Mouse (Mus musculus) forebrain, embryonic 11.5 days (tissue): Measurements from ENCODE around the gene Rab11fip3. TPM values are rescaled to one million over a fixed set of nuclear protein-coding genes. Genes with fewer than 3 reads are reported as not detected.

ENCODE experiments used
- ATAC-seq: fragments of 200-750 bp; cut with Nextera tagmentation; replicated peaks from 2 replicates; pipeline ENCODE4 v1.8.0; 2017; ENCODE audit warnings: moderate TSS enrichment; ENCODE audit not compliant: low FRiP score
- DNase-seq: peaks from one replicate; pipeline ENCODE4 v3.0.0-alpha.2; 2017; ENCODE audit warnings: low spot score
- H3K27ac ChIP-seq: fragments of 300-500 bp; sonication (generic); 2 replicates; pipeline ENCODE4 v1.5.1; 2014; ENCODE audit warnings: low read depth, low read length
- H3K27me3 ChIP-seq: fragments of 300-500 bp; sonication (generic); 2 replicates; pipeline ENCODE4 v1.6.1; 2014; ENCODE audit warnings: mild to moderate bottlenecking, low read length, mixed read lengths; ENCODE audit not compliant: control insufficient read depth, insufficient read depth
- H3K36me3 ChIP-seq: fragments of 300-500 bp; sonication (generic); 2 replicates; pipeline ENCODE4 v1.6.1; 2014; ENCODE audit warnings: mild to moderate bottlenecking, low read length, moderate library complexity, mixed read lengths; ENCODE audit not compliant: control insufficient read depth, insufficient read depth
- H3K4me1 ChIP-seq: fragments of 300-500 bp; sonication (generic); replicated peaks from 2 replicates; pipeline ENCODE4 v1.6.1; 2014; ENCODE audit warnings: low read length, mixed read lengths; ENCODE audit not compliant: control insufficient read depth, insufficient read depth
- H3K4me2 ChIP-seq: fragments of 300-500 bp; sonication (generic); 2 replicates; pipeline ENCODE4 v1.6.1; 2014; ENCODE audit warnings: low read depth, mild to moderate bottlenecking, low read length, moderate library complexity, mixed read lengths; ENCODE audit not compliant: severe bottlenecking
- H3K4me3 ChIP-seq: fragments of 300-500 bp; sonication (generic); 2 replicates; pipeline ENCODE4 v1.5.1; 2014; ENCODE audit warnings: low read depth, low read length
- H3K9ac ChIP-seq: fragments of 300-500 bp; sonication (generic); 2 replicates; pipeline ENCODE4 v1.6.1; 2014; ENCODE audit warnings: low read length
- H3K9me3 ChIP-seq: fragments of 300-500 bp; sonication (generic); 2 replicates; pipeline ENCODE4 v1.6.1; 2016; ENCODE audit warnings: low read length, mixed read lengths; ENCODE audit not compliant: control insufficient read depth
- WGBS: fragments of 180-500 bp; shearing (Covaris S2); extraction: QIAGEN DNeasy Blood & Tissue Kit; methylation state at CpG from one replicate; pipeline ENCODE4 v1.1.7; 2014; 5-methylcytosine and 5-hydroxymethylcytosine counted together
- polyA plus RNA-seq: library from polyadenylated mRNA; unstranded; fragments of >200 nt; fragmentation: Nextera tagmentation; extraction: Ambion mirVana; gene quantifications from 2 replicates; pipeline ENCODE4 v1.2.1, GENCODE M21; 2014

The Rab11fip3 gene
- polyA plus RNA-seq, 1 experiment from 2014 or later, result 35.1 TPM

DNA sequence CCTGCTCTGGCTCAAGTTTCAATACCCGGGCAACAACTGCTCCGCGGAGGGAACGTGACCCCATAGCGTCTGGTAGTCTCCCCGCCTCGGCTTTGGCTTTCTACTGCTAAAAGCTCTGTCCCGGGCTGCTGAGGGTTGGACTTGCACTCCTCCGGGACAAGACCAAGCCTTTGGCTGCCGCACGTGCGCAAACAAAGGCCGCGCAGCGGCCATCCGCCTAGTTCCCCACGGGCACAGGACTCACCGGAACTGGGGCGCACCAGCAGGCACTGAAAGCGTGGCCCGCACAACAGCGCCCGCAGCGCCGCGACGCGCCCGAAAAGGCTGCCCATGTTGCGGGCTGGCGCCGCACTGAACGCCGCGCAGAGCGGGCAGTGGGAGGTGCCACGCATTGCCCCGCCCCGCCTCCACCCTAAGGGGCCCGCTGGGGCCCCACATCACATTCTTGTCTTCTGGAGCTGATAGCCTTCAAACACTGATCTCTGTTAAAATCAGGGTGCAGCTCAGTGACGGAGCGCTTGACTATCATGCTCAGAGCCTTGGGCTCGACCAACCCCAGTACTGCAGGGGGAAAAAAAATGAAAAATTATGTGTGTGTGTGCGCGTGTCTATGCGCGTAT is 25.9 kb upstream of the Rab11fip3 start, which contains the start of gene Nme4:
Nme4 (minus strand) TSS at position 482 of the 620 bp plus-strand sequence.
- H3K4me3 ChIP-seq, result peak within 1 kb of the TSS; percentile 61
- peaks cover 6% of the 10 kb centered on the region; the same call in 1 of the 2 replicates for H3K4me1 ChIP-seq
- ATAC-seq (peak; percentile 77), DNase-seq (peak; percentile 83)
- no peaks in the 10 kb centered on the region; the same call in 1 of the 2 replicates for H3K9me3 ChIP-seq
- H3K27ac ChIP-seq, result peak within 1 kb of the TSS; percentile 70
- no peaks in the 10 kb centered on the region; the same call in 1 of the 2 replicates for H3K36me3 ChIP-seq
- 4% methylated on average over 47 of the region's 47 CpGs for WGBS
- H3K9ac ChIP-seq, result peak within 1 kb of the TSS; percentile 91
- H3K4me2 ChIP-seq, result peak within 1 kb of the TSS; percentile 71
- no peaks in the 10 kb centered on the region for H3K27me3 ChIP-seq

DNA sequence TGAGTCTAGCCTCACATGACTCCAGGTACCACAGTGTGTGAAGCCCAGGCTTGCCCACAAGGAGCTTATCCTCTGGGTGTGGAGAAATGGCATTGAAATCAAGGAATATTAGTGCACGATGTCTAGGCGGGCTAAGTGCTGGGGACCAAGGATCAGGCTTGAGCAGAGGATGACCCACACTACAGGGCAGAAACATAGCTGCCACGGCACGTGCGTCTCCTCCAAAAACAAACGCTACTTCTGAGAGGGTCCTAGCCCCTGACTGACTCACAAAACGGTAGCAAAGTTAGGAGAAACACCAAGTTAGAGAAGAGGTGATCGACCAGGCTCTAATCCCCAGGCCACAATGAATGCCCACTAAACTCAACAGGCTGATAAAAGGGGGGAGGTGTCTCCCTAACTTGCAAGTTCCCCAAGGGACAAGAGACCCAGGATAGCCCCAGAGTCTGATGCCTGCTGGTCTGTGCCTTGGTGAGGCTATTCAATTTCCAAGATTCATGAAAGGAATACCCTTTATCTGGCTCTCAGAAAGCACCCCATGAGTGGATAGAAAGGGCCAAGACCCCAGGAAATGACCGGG is 25.3 kb upstream of the Rab11fip3 start:
- peak overlapping the region; percentile 91 for H3K9ac ChIP-seq
- no peaks in the 10 kb centered on the region; the same call in 1 of the 2 replicates for H3K9me3 ChIP-seq
- DNase-seq, result no peak
- 31% methylated on average over 9 of the region's 9 CpGs for WGBS
- peaks cover 8% of the 10 kb centered on the region; the same call in 1 of the 2 replicates for H3K4me1 ChIP-seq
- H3K36me3 ChIP-seq, result no peaks in the 10 kb centered on the region; the same call in 1 of the 2 replicates
- H3K4me2 ChIP-seq, result peak overlapping the region; percentile 71
- no peaks in the 10 kb centered on the region for H3K27me3 ChIP-seq
- H3K4me3 ChIP-seq, result peak overlapping the region; percentile 61
- peak; percentile 8; the same call in 1 of the 2 replicates for ATAC-seq
- peak overlapping the region; percentile 70; the same call in 1 of the 2 replicates for H3K27ac ChIP-seq

DNA sequence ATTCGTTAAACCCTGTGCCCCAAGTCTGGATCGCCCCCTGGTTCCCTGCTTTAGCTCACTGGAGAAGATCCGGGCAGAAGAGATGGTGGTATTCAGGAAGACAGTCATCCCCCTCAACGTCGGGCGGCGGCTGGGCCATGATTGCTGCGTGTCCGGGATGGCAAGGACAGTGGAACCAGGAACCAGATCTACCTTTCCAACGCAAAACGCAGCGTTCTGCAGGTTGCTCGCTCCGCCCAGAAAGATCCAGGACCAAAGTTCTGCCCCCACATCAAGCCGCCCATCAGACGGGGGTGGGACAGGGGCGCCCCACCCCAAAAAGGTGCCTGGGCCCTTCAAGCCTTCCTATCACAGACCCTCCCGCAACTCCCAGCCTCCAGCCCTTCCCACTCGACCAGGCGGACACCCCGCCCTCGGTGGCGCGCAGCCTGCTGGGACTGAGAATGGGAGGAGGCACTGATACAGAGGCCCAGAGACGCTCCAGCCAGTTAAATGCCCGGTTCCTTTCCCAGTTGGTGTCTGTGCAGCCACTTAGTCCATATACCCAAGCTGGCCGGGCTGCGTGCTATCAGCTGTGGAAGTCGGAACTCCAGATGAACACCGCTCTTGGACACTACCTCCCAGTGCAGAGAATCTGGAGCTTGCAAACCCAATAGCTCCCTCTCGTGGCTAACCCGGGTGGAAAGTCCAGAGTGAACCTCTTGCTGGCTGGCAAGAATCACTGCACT is 20.7 kb upstream of the Rab11fip3 start, which contains the start of gene Decr2:
Decr2 (minus strand) TSS at position 433 of the 728 bp plus-strand sequence.
- Histone ChIP-seq H3K9ac (peak within 1 kb of the TSS; percentile 70), H3K27me3 (no peaks in the 10 kb centered on the region), H3K9me3 (no peaks in the 10 kb centered on the region; the same call in 1 of the 2 replicates), H3K36me3 (no peaks in the 10 kb centered on the region; the same call in 1 of the 2 replicates), H3K27ac (no peak within 1 kb of the TSS), H3K4me1 (0 out of 2 replicates have a peak, but pooled peaks cover 4% of the 10 kb centered on the region), H3K4me3 (peak within 1 kb of the TSS; percentile 43), H3K4me2 (peak within 1 kb of the TSS; percentile 88)
- DNase-seq (peak; percentile 92), ATAC-seq (peak; percentile 87; the same call in 1 of the 2 replicates)
- WGBS, result 3% methylated on average over 32 of the region's 32 CpGs

DNA sequence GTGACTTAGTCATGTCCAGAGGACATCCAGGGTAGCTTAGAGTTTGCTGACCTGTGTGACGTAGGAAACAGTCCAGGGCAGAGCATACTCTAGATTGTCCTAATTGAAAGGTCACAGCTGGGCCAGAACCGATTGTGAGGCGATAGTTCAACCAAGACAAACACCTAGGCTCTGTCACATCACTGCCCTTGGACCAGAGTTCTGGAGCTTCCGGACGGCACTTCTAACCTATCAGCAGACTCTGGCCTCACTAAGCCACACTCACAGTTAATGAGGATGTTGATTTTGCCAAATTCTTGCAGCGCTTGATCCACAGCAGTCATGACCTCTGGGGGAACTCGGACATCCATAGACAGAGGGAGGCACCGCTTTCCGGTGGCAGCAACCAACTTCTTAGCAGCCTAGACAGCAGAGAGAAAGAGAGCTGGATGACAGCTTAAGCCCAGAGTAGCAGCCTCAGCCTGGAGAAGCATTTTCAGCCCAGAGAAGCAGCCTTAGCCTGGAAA is 17.8 kb upstream of the Rab11fip3 start:
- no peaks in the 10 kb centered on the region; the same call in 1 of the 2 replicates for H3K9me3 ChIP-seq
- H3K36me3 ChIP-seq, result no peaks in the 10 kb centered on the region; the same call in 1 of the 2 replicates
- no peak overlapping the region for H3K27ac ChIP-seq
- H3K27me3 ChIP-seq, result no peaks in the 10 kb centered on the region
- H3K4me1 ChIP-seq, result 0 out of 2 replicates have a peak, but pooled peaks cover 2% of the 10 kb centered on the region
- H3K4me2 ChIP-seq, result no peak overlapping the region
- ATAC-seq, result no peak
- no peak for DNase-seq
- no peak overlapping the region for H3K4me3 ChIP-seq
- no peak overlapping the region for H3K9ac ChIP-seq
- WGBS, result 92% methylated on average over 9 of the region's 9 CpGs

DNA sequence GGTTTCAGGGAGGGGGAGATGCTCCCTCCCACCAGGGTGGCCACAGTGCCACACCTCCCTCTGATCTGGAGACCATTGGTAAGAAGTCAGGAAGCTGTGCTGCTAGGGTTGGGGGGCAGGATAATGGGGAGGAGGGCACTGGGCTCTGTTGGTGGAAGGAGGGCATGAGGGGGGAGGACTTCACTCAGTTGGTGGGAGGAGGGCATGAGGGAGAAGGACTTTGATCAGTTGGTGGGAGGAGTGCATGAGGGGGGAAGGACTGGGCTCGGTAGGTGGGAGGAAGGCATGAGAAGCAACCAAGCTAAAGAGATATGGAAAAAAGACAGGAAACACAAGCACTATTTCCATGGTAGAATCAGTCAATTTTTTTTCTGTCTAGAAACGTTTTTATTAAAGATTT is 11.5 kb upstream of the Rab11fip3 start:
- no peaks in the 10 kb centered on the region for H3K27me3 ChIP-seq
- WGBS, result 42% methylated on average over 2 of the region's 2 CpGs
- no peaks in the 10 kb centered on the region for H3K9me3 ChIP-seq
- ATAC-seq (no peak), DNase-seq (no peak)
- H3K4me2 ChIP-seq, result no peak overlapping the region
- H3K36me3 ChIP-seq, result no peaks in the 10 kb centered on the region
- H3K27ac ChIP-seq, result no peak overlapping the region
- H3K9ac ChIP-seq, result no peak overlapping the region
- no peaks in the 10 kb centered on the region for H3K4me1 ChIP-seq
- no peak overlapping the region for H3K4me3 ChIP-seq

DNA sequence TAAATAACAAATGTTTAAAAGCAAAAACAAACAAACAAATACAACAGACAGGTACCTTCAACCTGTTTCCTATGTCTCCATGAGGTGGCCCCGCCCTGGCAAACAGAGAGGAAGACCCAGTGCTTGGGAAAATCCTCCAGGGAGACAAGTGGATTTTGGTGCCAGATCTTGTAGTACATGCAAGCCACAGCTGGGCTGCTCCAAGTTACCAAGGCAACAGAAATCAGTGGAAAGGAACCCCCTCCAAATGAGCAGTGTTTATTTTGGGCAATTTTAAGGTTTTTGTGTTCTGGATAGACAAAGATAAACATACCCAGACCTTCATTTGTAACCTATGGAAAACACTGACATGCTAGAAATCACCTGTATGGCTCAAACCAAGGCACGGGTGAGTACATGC is 9.5 kb upstream of the Rab11fip3 start:
- H3K9ac ChIP-seq, result no peak overlapping the region
- WGBS, result 78% methylated on average over 2 of the region's 2 CpGs
- DNase-seq (no peak), ATAC-seq (no peak)
- no peak overlapping the region for H3K4me3 ChIP-seq
- H3K4me2 ChIP-seq, result no peak overlapping the region
- H3K36me3 ChIP-seq, result no peaks in the 10 kb centered on the region
- H3K27ac ChIP-seq, result no peak overlapping the region
- H3K4me1 ChIP-seq, result no peaks in the 10 kb centered on the region
- H3K27me3 ChIP-seq, result no peaks in the 10 kb centered on the region
- no peaks in the 10 kb centered on the region for H3K9me3 ChIP-seq

DNA sequence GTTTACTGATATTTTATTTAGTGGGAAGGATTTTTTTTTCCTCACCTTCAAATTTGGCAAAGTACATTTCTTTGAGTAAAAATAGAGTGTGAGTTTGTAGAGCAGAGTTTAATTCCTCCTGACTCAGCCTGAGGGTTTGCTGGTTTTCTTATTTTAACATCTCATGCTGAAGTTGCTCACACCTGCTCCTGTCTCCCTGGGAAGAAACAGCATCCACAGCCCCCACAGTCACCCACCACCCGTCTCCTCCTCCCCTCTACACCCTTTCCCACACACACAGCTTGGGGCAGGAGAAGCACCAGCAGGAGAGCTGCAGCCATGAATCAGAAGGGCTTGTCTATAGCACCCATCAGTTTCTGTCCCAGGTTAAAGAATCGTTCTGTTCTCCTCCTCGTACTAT is 5.9 kb upstream of the Rab11fip3 start:
- no peaks in the 10 kb centered on the region for H3K9me3 ChIP-seq
- H3K4me2 ChIP-seq, result no peak overlapping the region
- no peak overlapping the region for H3K9ac ChIP-seq
- DNase-seq, result no peak
- no peaks in the 10 kb centered on the region; the same call in 1 of the 2 replicates for H3K27me3 ChIP-seq
- 79% methylated on average over 3 of the region's 3 CpGs for WGBS
- no peak overlapping the region for H3K4me3 ChIP-seq
- no peaks in the 10 kb centered on the region for H3K4me1 ChIP-seq
- no peak overlapping the region for H3K27ac ChIP-seq
- ATAC-seq, result no peak
- H3K36me3 ChIP-seq, result no peaks in the 10 kb centered on the region

DNA sequence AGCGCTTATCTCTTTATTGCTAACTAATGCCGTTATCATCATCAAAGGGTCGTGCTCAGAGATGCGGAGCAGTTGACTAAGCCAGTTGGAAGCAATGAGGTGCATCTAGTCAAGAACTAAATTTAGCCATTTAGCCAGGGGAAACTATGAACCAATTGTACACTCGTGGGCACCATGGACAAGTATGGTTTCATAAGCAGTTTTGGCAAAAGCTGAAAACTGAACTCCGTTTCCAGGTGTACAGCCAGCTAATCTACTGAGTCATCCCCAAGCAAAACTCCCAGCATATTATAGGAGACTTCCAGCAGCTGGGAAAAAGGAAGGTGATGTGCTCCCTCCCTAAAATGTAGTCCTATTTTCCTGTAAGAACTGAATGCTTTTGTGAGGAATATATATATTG is 781 bp upstream of the Rab11fip3 start:
- peak overlapping the region; percentile 72; the same call in 1 of the 2 replicates for H3K4me3 ChIP-seq
- DNase-seq (no peak), ATAC-seq (no peak)
- H3K9ac ChIP-seq, result no peak overlapping the region
- H3K9me3 ChIP-seq, result no peaks in the 10 kb centered on the region
- no peak overlapping the region for H3K27ac ChIP-seq
- 0 out of 2 replicates have a peak, but pooled peaks cover under 1% of the 10 kb centered on the region for H3K36me3 ChIP-seq
- peaks cover 13% of the 10 kb centered on the region for H3K4me1 ChIP-seq
- no peaks in the 10 kb centered on the region; the same call in 1 of the 2 replicates for H3K27me3 ChIP-seq
- peak overlapping the region; percentile 98 for H3K4me2 ChIP-seq
- WGBS, result 48% methylated on average over 6 of the region's 6 CpGs
